Mouse (Mus musculus): ENCODE data around the gene Kctd15.

- TF ChIP-seq CTCF (IDR thresholded peaks at IDR 0.05) = no peak
- TF ChIP-seq EP300 (IDR thresholded peaks at IDR 0.05) = no peak
Measured at GRCm38 (mm10) chr7:34702718-34703351, 46.3 kb upstream of the Kctd15 start.

Data from lung, postnatal 0 days (tissue).